Mouse (Mus musculus): ENCODE measurements around the gene Rcbtb2. TPM values are rescaled to one million over a fixed set of nuclear protein-coding genes. Genes with fewer than 3 reads are reported as not detected.

Rcbtb2 gene
- polyA plus RNA-seq, 1 experiment: 81.6 TPM

- no peak overlapping the region for H3K27ac ChIP-seq (ENCODE audit: insufficient read depth, low read length)
- no peaks in the 10 kb centered on the region for H3K4me1 ChIP-seq (ENCODE audit: control insufficient read depth, insufficient read depth, low read length)
- TF ChIP-seq POLR2A (IDR thresholded peaks at IDR 0.05; ENCODE audit: low read depth, low read length): no peak
- no peak overlapping the region for H3K4me3 ChIP-seq (ENCODE audit: insufficient read depth, low read length)
Measured at GRCm38 (mm10) chr14:73244061-73244597, 121.3 kb downstream of the Rcbtb2 start.

GRCm38 (mm10) chr14:73250056-73250455, 127.2 kb downstream of the Rcbtb2 start:
- no peak overlapping the region for H3K27ac ChIP-seq (ENCODE audit: insufficient read depth, low read length)
- no peak overlapping the region for H3K4me3 ChIP-seq (ENCODE audit: insufficient read depth, low read length)
- no peak for TF ChIP-seq CTCF (IDR thresholded peaks at IDR 0.05; ENCODE audit: borderline replicate concordance, insufficient read depth, low read length)
- no peak for TF ChIP-seq POLR2A (IDR thresholded peaks at IDR 0.05; ENCODE audit: low read depth, low read length)
- H3K4me1 ChIP-seq (ENCODE audit: control insufficient read depth, insufficient read depth, low read length): no peaks in the 10 kb centered on the region

- TF ChIP-seq CTCF (IDR thresholded peaks at IDR 0.05; ENCODE audit: borderline replicate concordance, insufficient read depth, low read length) (no peak), POLR2A (IDR thresholded peaks at IDR 0.05; ENCODE audit: low read depth, low read length) (no peak)
- Histone ChIP-seq H3K27ac (ENCODE audit: insufficient read depth, low read length) (no peak overlapping the region), H3K4me1 (ENCODE audit: control insufficient read depth, insufficient read depth, low read length) (no peaks in the 10 kb centered on the region), H3K4me3 (ENCODE audit: insufficient read depth, low read length) (no peak overlapping the region)
Measured at GRCm38 (mm10) chr14:73252276-73252675, 129.4 kb downstream of the Rcbtb2 start.

- TF ChIP-seq POLR2A (IDR thresholded peaks at IDR 0.05; ENCODE audit: low read depth, low read length): no peak
- no peak for TF ChIP-seq CTCF (IDR thresholded peaks at IDR 0.05; ENCODE audit: borderline replicate concordance, insufficient read depth, low read length)
- Histone ChIP-seq H3K4me3 (ENCODE audit: insufficient read depth, low read length) (no peak overlapping the region), H3K4me1 (ENCODE audit: control insufficient read depth, insufficient read depth, low read length) (no peaks in the 10 kb centered on the region), H3K27ac (ENCODE audit: insufficient read depth, low read length) (no peak overlapping the region)
Measured at GRCm38 (mm10) chr14:73253453-73254251, 130.8 kb downstream of the Rcbtb2 start.

GRCm38 (mm10) chr14:73254412-73254811, 131.6 kb downstream of the Rcbtb2 start:
- no peak for TF ChIP-seq POLR2A (IDR thresholded peaks at IDR 0.05; ENCODE audit: low read depth, low read length)
- no peak for TF ChIP-seq CTCF (IDR thresholded peaks at IDR 0.05; ENCODE audit: borderline replicate concordance, insufficient read depth, low read length)
- no peaks in the 10 kb centered on the region for H3K4me1 ChIP-seq (ENCODE audit: control insufficient read depth, insufficient read depth, low read length)
- H3K4me3 ChIP-seq (ENCODE audit: insufficient read depth, low read length): no peak overlapping the region
- no peak overlapping the region for H3K27ac ChIP-seq (ENCODE audit: insufficient read depth, low read length)

GRCm38 (mm10) chr14:73255426-73255970, 132.7 kb downstream of the Rcbtb2 start:
- Histone ChIP-seq H3K27ac (ENCODE audit: insufficient read depth, low read length) (no peak overlapping the region), H3K4me3 (ENCODE audit: insufficient read depth, low read length) (no peak overlapping the region)
- TF ChIP-seq CTCF (IDR thresholded peaks at IDR 0.05; ENCODE audit: borderline replicate concordance, insufficient read depth, low read length): no peak
- no peak for TF ChIP-seq POLR2A (IDR thresholded peaks at IDR 0.05; ENCODE audit: low read depth, low read length)

GRCm38 (mm10) chr14:73257348-73257747, 134.5 kb downstream of the Rcbtb2 start:
- TF ChIP-seq CTCF (IDR thresholded peaks at IDR 0.05; ENCODE audit: borderline replicate concordance, insufficient read depth, low read length) (no peak), POLR2A (IDR thresholded peaks at IDR 0.05; ENCODE audit: low read depth, low read length) (no peak)
- H3K4me3 ChIP-seq (ENCODE audit: insufficient read depth, low read length): no peak overlapping the region
- no peak overlapping the region for H3K27ac ChIP-seq (ENCODE audit: insufficient read depth, low read length)
- no peaks in the 10 kb centered on the region for H3K4me1 ChIP-seq (ENCODE audit: control insufficient read depth, insufficient read depth, low read length)

More at GRCm38 (mm10) chr14:73255426-73255970, 132.7 kb downstream of the Rcbtb2 start:
- no peaks in the 10 kb centered on the region for H3K4me1 ChIP-seq (ENCODE audit: control insufficient read depth, insufficient read depth, low read length)

Other genes starting within 250 kb of the Rcbtb2 start
- gene Cysltr2, start 73.9 kb upstream of the Rcbtb2 start, polyA plus RNA-seq (2011; ENCODE audit: insufficient read length, low read depth, missing spikeins): not detected in 2 replicates
- 4.9 and 5.4 TPM in 2 replicates for gene Lpar6, start 114.9 kb downstream of the Rcbtb2 start, polyA plus RNA-seq (2011; ENCODE audit: insufficient read length, low read depth, missing spikeins)
- 16.0 and 21.0 TPM in 2 replicates for gene Rb1, start 202.8 kb downstream of the Rcbtb2 start, polyA plus RNA-seq (2011; ENCODE audit: insufficient read length, low read depth, missing spikeins)

Data from embryonic fibroblast, embryonic 13.5 days (primary cell).